Mouse (Mus musculus) megakaryocyte progenitor cell, adult 5-6 weeks (primary cell): Measurements from ENCODE around the gene Adamts16. TPM values are rescaled to one million over a fixed set of nuclear protein-coding genes. Genes with fewer than 3 reads are reported as not detected.
"Not testable (repeated sequence)": the region's sequence is repeated elsewhere in the genome, so short reads cannot be mapped to it uniquely, and the experiment has no call there.

ENCODE experiments used
- ATAC-seq: replicated peaks from 2 replicates; pipeline ENCODE4 v1.8.0; 2016; ENCODE audit warnings: mild to moderate bottlenecking, moderate TSS enrichment, inconsistent platforms; ENCODE audit not compliant: poor library complexity
- total RNA-seq, 2 experiments: library from RNA; stranded (forward) in 1 of 2; stranded (reverse) in 1 of 2; fragments of 157-497, 149-512 nt in 1 of 2; fragments of 200-1000 nt in 1 of 2; gene quantifications; 2 replicates each; pipeline versions ENCODE4 v1.2.3 to v1.2.4; 2015 to 2017

The Adamts16 gene
- total RNA-seq (2015) (not detected in 2 replicates), total RNA-seq (2017) (not detected in 2 replicates)

DNA sequence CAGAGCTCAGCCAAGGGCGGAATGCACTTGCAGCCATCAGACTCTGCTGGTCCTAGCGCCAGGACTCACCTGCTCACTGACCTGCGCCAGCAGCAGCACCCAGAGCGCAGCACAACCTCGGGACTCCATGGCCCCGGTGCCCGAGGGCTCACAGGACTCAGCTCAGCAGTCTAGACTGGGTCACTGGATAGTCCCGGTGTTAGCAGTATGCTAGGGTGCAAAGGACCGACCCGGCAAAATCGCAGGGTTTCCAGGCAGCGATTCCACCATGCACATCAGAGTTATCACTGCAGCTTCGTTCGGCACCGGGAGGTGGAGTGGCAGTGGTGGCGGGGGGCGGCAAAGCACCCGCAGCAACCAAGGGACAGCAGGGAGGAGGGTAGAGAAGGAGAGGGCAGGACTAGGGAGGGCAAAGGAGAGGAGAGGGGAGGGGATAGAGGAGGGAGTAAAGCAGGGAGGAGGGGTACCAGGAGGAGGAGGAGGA lies at the start of gene Adamts16:
TSS of gene Adamts16 (minus strand) at position 391 of the 484 bp plus-strand sequence.
- ATAC-seq, result no peak

DNA sequence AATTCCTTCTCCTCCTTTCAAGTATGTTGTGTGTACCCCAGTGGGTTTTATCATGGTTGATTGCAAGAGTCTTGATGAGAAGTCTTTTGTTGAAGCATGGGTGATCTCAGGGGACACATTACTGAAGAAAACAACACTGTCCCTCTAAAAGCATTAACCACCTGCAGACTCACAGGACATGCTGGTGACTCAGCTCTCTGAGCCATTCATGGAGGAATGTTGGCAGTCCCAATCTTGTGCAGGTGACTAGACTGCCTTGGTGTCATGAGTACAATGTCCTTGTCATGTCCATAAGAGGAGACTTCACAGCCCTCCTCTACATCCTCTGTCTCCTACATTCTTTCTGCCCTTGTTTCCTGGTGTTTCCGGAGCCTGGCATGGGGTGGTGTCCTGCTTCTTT lies 45.5 kb upstream of the Adamts16 start:
- ATAC-seq, result no peak

DNA sequence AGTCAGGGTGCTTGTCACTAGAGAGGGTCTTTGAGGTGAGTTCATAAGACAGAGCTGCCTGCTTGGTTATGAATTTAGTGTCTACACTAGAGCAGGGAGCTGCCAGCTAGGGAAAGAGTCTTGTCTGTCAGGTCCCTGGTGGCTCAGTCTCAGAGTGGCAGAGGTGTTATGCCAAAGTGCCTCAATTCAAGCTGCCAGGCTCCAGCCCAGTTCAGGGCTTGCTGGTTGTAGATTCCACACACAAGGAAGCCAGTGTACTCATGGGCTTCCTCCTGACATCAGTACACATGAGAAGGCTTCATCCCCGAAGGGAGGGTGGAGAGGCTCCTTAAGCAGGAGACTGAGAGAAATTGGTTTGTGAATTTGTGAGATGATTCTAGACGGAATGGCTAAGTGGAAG lies 43.4 kb upstream of the Adamts16 start:
- ATAC-seq, result no peak

GRCm38 (mm10) chr13:70883891-70884890 lies 42.6 kb upstream of the Adamts16 start:
- no peak for ATAC-seq

GRCm38 (mm10) chr13:70879971-70880370 lies 38.4 kb upstream of the Adamts16 start:
- ATAC-seq, result not testable (repeated sequence)

DNA sequence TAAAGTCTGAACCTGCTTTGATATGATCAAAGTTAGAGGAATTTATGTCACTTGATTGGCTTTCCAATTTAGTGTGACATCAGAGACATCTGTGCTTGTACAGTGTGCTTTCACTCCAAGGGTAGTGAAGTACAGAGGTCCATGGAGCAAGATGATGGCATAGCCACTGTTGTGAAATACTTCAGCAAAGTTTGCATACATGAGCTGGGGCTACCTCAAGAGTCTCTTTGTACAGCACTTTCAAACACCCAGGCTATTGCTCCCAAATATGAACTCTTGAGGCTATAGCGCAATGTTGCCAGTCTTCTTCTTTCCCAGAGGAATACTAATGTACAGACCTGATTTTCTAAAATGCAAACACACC lies 35.9 kb upstream of the Adamts16 start:
- ATAC-seq, result no peak

DNA sequence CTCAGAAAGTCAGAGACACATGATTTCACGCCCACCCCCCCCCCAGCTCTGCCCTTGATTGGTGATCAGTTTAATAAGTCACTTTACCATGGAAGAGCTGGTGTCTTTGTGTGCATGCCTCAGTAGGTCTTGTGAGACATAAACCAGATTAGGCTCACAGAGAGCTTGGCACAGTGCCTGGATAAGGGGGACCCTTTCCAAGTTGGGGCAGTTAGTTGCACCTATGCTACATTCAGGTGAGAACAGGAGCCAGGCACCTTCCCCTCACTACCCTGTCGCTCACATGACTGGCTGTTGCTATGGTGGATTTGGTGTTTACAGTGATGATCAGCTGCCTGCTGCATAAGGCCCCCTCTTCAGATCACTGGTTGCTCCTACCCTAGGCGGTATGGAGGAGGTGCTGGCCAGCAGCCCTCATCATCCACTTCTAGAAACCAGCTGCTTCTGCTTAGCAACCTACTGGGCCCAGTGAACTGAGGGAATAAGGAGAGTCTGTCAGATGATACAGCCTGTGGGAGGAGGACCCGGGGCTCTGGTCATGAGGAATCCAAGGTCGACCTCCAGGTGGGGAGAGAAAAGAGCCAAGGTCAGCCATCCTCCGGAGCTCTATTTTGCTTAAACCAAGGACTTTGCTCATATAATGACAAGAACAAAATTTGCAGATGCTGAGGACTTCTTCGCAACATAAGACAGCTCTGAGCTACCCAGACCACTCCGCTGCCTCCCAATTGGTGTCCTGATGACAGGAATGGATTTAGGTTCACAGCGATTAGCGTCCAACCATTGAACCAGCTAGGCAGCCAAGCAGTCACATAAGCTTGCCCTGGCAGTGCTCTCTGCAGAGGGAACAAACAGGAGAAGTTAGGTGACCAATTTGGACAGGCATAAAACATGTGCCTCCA lies 35.3 kb upstream of the Adamts16 start:
- ATAC-seq, result no peak

DNA sequence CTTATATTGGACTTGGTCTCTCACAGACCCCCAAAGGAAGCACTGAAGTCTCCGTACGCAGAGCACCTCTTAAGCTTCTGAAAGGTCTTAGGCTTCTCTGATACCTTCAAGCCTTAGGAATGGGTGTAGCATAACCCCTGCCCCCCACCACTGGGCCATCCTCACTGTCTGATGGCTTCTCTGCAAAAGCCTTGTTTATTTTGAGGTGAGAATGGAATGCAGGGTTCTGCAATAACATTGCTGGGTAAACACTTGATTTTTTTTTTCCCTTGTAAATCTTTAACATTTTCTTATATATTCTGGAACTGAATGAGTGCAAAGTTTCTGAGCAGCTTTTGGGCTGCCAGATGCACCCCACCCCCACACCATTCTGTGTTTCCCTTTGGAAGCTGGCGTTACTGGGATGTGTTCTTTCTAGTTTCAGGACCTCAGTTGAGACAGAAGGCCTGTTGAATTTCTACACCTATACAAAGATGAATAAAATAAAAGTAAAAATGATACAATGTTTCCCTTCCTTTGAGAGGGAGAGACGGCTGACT lies 33.9 kb upstream of the Adamts16 start:
- no peak for ATAC-seq

DNA sequence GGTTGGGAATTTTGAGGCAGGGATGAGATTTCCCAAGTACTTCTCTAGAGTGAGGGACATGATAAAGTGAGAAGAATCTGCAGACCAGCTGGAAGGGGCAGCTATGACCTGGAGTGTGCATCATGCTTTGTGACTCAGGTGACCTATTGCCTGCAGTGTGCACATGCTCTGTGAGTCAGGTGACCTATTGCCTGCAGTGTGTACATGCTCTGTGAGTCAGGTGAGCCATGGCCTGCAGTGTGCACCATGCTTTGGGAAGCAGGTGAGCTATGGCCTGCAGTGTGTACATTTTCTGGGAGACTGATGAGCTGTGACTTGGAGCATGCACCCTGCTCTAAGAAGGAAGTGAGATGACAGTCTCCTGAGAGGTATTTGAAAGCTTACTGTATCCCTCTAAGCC lies 33.1 kb upstream of the Adamts16 start:
- no peak for ATAC-seq

DNA sequence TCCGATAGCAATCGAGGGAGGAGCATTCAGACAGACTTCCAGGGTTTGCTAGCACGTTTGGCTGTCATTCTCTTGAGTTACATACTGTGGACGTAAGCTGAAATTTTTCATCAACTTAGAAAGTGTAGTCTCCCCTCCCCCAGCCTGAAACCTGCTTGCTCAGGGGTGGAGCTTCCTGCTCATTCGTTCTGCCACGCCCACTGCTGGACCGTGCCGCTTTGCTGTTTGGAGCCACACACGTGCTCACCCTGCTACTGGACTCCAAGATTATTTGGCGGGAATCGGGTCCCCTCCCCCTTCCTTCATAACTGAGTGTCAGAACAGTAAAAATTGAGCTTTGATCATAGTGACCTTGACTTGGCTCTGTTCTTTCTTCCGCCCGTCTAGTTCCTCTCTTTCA lies 32.2 kb upstream of the Adamts16 start:
- not testable (repeated sequence) for ATAC-seq

- ATAC-seq, result no peak
These were observed 29.4 kb upstream of the Adamts16 start for GRCm38 (mm10) chr13:70871049-70871448.

DNA sequence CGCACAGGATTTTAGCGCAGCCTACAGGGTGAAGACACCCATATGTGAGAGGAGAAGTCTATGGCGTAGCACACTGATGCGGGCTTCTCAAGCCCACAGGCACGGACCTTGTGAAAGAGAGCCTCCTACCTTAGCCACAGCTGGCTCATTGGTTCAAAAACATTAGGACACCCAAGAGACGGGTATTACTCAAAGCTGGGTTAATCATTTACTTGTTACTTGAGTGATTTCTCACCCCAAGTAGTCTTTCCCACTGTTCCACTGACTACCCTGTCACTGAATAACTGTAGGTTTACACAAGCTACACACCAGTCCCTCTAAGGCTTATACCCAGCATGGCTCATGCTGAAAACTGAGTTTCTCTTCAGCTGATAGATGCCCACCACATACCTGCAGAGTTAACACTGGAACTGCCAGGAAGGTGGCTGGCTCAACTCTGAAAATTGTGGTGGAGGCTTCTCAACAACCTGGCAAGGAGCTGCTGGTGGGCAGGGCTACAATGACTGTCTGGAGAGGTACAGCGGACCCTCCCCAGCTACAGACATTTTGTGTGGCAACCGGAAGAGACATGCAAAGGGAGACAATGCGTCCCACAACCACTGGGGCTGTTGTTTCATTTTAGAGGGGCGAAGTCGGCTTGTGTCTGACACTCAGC lies 25.5 kb upstream of the Adamts16 start:
- ATAC-seq, result no peak

GRCm38 (mm10) chr13:70865867-70866266 lies 24.3 kb upstream of the Adamts16 start:
- ATAC-seq, result no peak

- no peak for ATAC-seq
These were observed 20.7 kb upstream of the Adamts16 start for GRCm38 (mm10) chr13:70862162-70862908.

DNA sequence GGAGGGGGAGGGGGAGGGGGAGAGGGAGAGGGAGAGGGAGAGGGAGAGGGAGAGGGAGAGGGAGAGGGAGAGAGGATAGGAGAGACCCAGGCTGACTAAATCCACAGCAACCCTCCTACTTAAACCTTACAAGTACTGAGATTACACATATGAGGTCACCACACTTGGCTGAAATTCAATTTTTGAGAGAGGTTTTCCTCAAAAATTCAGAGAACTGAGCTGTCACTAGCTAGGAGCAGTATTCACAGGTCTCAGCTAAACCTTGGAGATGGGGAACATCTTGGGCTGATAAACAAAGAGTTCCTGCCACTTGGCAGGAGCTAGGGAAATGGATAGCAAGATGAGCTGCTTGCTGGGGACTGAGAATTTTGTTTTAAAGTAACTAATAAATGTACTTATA lies 12.0 kb upstream of the Adamts16 start:
- ATAC-seq, result no peak

- ATAC-seq, result peak; percentile 58
These were observed 5.3 kb upstream of the Adamts16 start for GRCm38 (mm10) chr13:70846933-70847332.

GRCm38 (mm10) chr13:70845526-70845925 lies 3.9 kb upstream of the Adamts16 start:
- no peak for ATAC-seq

GRCm38 (mm10) chr13:70842126-70842525 lies 515 bp upstream of the Adamts16 start:
- no peak for ATAC-seq

DNA sequence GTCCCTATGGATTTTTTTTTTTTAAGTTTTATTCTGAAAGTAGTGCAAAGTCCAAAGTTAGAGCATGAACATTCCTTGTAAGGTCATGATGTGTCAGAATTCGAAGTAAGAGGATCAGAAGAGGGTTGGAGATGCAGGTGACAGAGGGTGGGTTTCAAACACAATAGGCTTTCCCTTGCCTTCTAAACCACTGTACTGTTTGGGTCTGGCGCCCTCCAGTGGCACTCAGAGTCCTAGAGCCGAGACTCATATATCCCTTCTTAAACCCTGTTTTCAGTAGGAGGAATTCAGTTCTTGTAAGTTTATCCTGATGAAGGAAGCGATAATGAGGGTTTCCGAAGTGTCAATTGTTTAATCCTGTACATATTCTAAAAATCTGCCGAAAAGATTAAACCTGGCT lies 1.4 kb downstream of the Adamts16 start:
- peak; percentile 88 for ATAC-seq

GRCm38 (mm10) chr13:70837571-70837970 lies 4.0 kb downstream of the Adamts16 start:
- no peak for ATAC-seq
